Mouse (Mus musculus) embryonic facial prominence, embryonic 13.5 days (tissue): ENCODE measurements around the gene Cbx5. TPM values are rescaled to one million over a fixed set of nuclear protein-coding genes. Genes with fewer than 3 reads are reported as not detected.
"Not testable (repeated sequence)": the region's sequence is repeated elsewhere in the genome, so short reads cannot be mapped to it uniquely, and the experiment has no call there.

Source experiments
- ATAC-seq: fragments of 200-750 bp; cut with Nextera tagmentation; 2 replicates; pipeline ENCODE4 v1.8.0; 2017; ENCODE audit warnings: low read depth; ENCODE audit not compliant: insufficient number of reproducible peaks, insufficient read depth, low FRiP score, low TSS enrichment
- H3K27ac ChIP-seq: fragments of 300-500 bp; sonication (generic); 2 replicates; pipeline ENCODE4 v1.5.1; 2015; ENCODE audit warnings: moderate library complexity, mild to moderate bottlenecking, inconsistent platforms
- H3K27me3 ChIP-seq: fragments of 300-500 bp; sonication (generic); 2 replicates; pipeline ENCODE4 v1.6.1; 2015; ENCODE audit warnings: mild to moderate bottlenecking, inconsistent platforms
- H3K36me3 ChIP-seq: fragments of 300-500 bp; sonication (generic); 2 replicates; pipeline ENCODE4 v1.6.1; 2015; ENCODE audit warnings: mild to moderate bottlenecking, inconsistent platforms
- H3K4me1 ChIP-seq: fragments of 300-500 bp; sonication (generic); 2 replicates; pipeline ENCODE4 v1.6.1; 2015; ENCODE audit warnings: inconsistent platforms
- H3K4me2 ChIP-seq: fragments of 300-500 bp; sonication (generic); 2 replicates; pipeline ENCODE4 v1.6.1; 2015; ENCODE audit warnings: moderate library complexity, mild to moderate bottlenecking, inconsistent platforms
- H3K4me3 ChIP-seq: fragments of 300-500 bp; sonication (generic); 2 replicates; pipeline ENCODE4 v1.5.1; 2015; ENCODE audit warnings: mild to moderate bottlenecking, inconsistent platforms
- H3K9ac ChIP-seq: fragments of 300-500 bp; sonication (generic); 2 replicates; pipeline ENCODE4 v1.6.1; 2015; ENCODE audit warnings: mild to moderate bottlenecking, inconsistent platforms
- H3K9me3 ChIP-seq: fragments of 300-500 bp; sonication (generic); 2 replicates; pipeline ENCODE4 v1.6.1; 2016; ENCODE audit warnings: inconsistent platforms
- WGBS: fragments of 180-500 bp; shearing (Covaris S2); methylation state at CpG from one replicate; pipeline ENCODE4 v1.1.7; 2015; ENCODE audit warnings: mixed read lengths; 5-methylcytosine and 5-hydroxymethylcytosine counted together
- polyA plus RNA-seq: library from polyadenylated mRNA; unstranded; fragments of >200 nt; fragmentation: Nextera tagmentation; extraction: Ambion mirVana; gene quantifications from 2 replicates; pipeline ENCODE4 v1.2.1, GENCODE M21; 2015

Gene Cbx5
- polyA plus RNA-seq, result 137 and 142 TPM in 2 replicates

GRCm38 (mm10) chr15:103239685-103240159 is at the start of gene Cbx5:
Gene Cbx5 (minus strand): TSS chr15:103239816.
- Histone ChIP-seq H3K9ac (peak within 1 kb of the TSS; percentile 88), H3K4me3 (peak within 1 kb of the TSS; percentile 68), H3K4me2 (peak within 1 kb of the TSS; percentile 88), H3K36me3 (peaks cover 39% of the 10 kb centered on the region), H3K27ac (peak within 1 kb of the TSS; percentile 93), H3K27me3 (no peaks in the 10 kb centered on the region), H3K9me3 (no peaks in the 10 kb centered on the region), H3K4me1 (peaks cover 33% of the 10 kb centered on the region)
- ATAC-seq, result peak; percentile 92
- WGBS, result under 1% methylated on average over 39 of the region's 39 CpGs

DNA sequence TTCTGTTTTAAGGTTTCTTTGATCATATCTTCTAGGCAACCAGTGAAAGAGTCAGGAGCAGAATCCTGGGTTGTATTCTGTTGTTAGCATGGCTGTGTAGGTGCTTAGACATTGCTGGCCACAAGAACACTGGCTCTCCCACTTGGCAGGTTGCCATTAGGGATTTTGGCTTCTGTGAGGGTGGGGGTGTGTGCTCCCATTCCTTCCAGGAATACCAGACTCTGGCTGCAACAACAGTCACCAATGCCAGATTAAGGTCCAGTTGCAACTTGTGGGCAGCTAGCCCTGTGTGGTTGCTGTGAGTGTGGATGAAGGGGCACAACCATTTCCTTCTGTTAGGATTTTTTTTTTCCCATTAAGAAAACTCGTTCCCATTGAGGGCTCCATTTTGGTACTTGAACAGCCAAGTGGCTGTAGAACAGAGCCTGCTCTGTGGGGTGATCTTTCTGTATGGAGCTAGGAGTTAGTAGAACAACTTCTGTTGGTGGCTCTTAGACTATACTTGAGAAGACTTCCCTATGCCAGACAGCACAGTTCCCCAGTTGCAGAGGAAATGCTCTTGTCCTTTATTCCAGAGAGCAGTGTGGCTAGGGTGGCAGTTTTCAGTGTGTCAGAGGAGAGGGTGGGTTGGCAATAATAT is 46.3 kb upstream of the Cbx5 start:
- WGBS, result 68% methylated on average over 1 of the region's 1 CpGs
- peaks cover 33% of the 10 kb centered on the region for H3K36me3 ChIP-seq
- no peaks in the 10 kb centered on the region for H3K9me3 ChIP-seq
- peaks cover 24% of the 10 kb centered on the region for H3K4me1 ChIP-seq
- H3K9ac ChIP-seq, result no peak overlapping the region
- no peak overlapping the region for H3K4me3 ChIP-seq
- H3K27ac ChIP-seq, result peak overlapping the region; percentile 64
- ATAC-seq, result no peak
- H3K27me3 ChIP-seq, result no peaks in the 10 kb centered on the region
- H3K4me2 ChIP-seq, result no peak overlapping the region

GRCm38 (mm10) chr15:103284647-103285046 is 45.0 kb upstream of the Cbx5 start:
- Histone ChIP-seq H3K27ac (0 out of 2 replicates have a peak overlapping the region, but pooled peaks have one; percentile 64), H3K27me3 (no peaks in the 10 kb centered on the region), H3K4me3 (no peak overlapping the region), H3K36me3 (peaks cover 23% of the 10 kb centered on the region), H3K9me3 (no peaks in the 10 kb centered on the region), H3K9ac (no peak overlapping the region), H3K4me2 (no peak overlapping the region), H3K4me1 (peaks cover 19% of the 10 kb centered on the region)
- ATAC-seq, result no peak
- 40% methylated on average over 2 of the region's 2 CpGs for WGBS

GRCm38 (mm10) chr15:103284066-103284465 is 44.5 kb upstream of the Cbx5 start:
- H3K27ac ChIP-seq, result no peak overlapping the region
- no peak for ATAC-seq
- no peak overlapping the region for H3K4me2 ChIP-seq
- H3K9ac ChIP-seq, result no peak overlapping the region
- no peaks in the 10 kb centered on the region for H3K9me3 ChIP-seq
- WGBS, result 63% methylated on average over 3 of the region's 3 CpGs
- H3K4me1 ChIP-seq, result peaks cover 18% of the 10 kb centered on the region
- no peaks in the 10 kb centered on the region for H3K27me3 ChIP-seq
- H3K36me3 ChIP-seq, result peaks cover 18% of the 10 kb centered on the region
- H3K4me3 ChIP-seq, result no peak overlapping the region

DNA sequence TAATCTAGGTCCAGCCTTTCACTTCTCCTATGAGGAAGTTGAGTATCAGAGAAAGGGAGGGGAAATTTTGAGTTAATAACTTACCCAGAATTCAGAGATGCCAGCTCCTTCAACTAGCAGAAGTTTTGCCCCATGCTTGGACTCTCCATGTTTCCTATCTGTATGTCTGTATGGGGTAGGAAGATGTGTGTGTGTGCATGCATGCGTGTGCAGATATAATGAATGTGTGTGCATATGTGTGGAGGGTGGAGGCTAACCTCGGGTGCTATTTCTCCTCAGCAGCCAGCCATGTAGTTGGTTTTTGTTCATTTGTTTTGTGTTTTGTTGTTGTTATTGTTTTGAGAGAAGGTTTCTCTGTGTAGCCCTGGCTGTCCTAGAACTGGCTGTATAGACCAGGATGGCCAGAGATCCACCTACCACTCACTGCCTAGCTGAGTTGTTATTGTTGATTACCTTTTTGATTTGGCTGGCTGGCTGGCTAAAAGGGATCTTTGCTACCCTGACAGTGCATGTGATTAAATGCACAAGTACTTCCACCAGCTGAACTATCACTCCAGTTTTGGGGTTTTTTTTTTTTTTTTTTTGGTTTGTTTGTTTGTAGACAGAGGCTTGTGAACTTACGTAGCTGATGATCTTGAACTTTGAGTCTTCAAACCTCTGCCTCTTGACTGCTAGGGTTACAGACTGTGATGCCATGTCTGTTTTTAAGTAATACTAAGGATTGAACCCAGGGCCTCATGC is 42.0 kb upstream of the Cbx5 start:
- 93% methylated on average over 3 of the region's 3 CpGs for WGBS
- no peak overlapping the region for H3K9ac ChIP-seq
- ATAC-seq, result no peak
- no peak overlapping the region for H3K27ac ChIP-seq
- H3K36me3 ChIP-seq, result 0 out of 2 replicates have a peak, but pooled peaks cover 5% of the 10 kb centered on the region
- peaks cover 22% of the 10 kb centered on the region for H3K4me1 ChIP-seq
- H3K4me2 ChIP-seq, result no peak overlapping the region
- H3K9me3 ChIP-seq, result no peaks in the 10 kb centered on the region
- no peak overlapping the region for H3K4me3 ChIP-seq
- no peaks in the 10 kb centered on the region for H3K27me3 ChIP-seq

GRCm38 (mm10) chr15:103280817-103281464 is 41.3 kb upstream of the Cbx5 start:
- 56% methylated on average over 3 of the region's 3 CpGs for WGBS
- H3K27ac ChIP-seq, result no peak overlapping the region
- peaks cover 19% of the 10 kb centered on the region for H3K4me1 ChIP-seq
- no peak overlapping the region for H3K9ac ChIP-seq
- no peak for ATAC-seq
- H3K9me3 ChIP-seq, result no peaks in the 10 kb centered on the region
- H3K4me3 ChIP-seq, result no peak overlapping the region
- H3K27me3 ChIP-seq, result no peaks in the 10 kb centered on the region
- H3K4me2 ChIP-seq, result no peak overlapping the region
- H3K36me3 ChIP-seq, result 0 out of 2 replicates have a peak, but pooled peaks cover 5% of the 10 kb centered on the region

GRCm38 (mm10) chr15:103279750-103280149 is 40.1 kb upstream of the Cbx5 start:
- Histone ChIP-seq H3K4me1 (peaks cover 7% of the 10 kb centered on the region; the same call in 1 of the 2 replicates), H3K4me3 (no peak overlapping the region), H3K27ac (no peak overlapping the region), H3K9me3 (no peaks in the 10 kb centered on the region), H3K27me3 (no peaks in the 10 kb centered on the region), H3K9ac (no peak overlapping the region), H3K4me2 (no peak overlapping the region), H3K36me3 (0 out of 2 replicates have a peak, but pooled peaks cover 5% of the 10 kb centered on the region)
- WGBS, result 64% methylated on average over 3 of the region's 3 CpGs
- ATAC-seq, result no peak

DNA sequence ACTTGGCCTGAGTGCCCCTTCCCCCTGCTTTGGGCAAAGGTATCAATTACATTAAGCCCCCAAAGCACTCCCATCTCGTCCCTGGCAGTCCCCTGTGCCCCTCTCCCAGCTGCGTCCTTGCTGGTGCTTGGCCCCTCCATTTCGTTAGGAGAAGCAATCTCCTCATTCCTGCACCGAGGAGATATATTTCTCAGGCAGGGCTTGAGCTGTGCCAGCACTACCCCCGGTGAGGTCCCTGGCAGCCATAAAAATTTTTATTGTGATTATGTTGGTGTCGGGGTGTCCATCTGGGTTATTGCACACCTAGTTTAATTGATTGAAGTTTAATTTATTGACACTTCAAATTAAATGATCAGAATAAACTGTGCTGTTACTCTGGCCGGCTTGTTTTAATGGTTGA is 38.3 kb upstream of the Cbx5 start:
- Histone ChIP-seq H3K36me3 (0 out of 2 replicates have a peak, but pooled peaks cover 2% of the 10 kb centered on the region), H3K4me3 (no peak overlapping the region), H3K27me3 (no peaks in the 10 kb centered on the region), H3K4me1 (peaks cover 18% of the 10 kb centered on the region), H3K4me2 (no peak overlapping the region), H3K27ac (no peak overlapping the region), H3K9ac (0 out of 2 replicates have a peak overlapping the region, but pooled peaks have one; percentile 32), H3K9me3 (no peaks in the 10 kb centered on the region)
- ATAC-seq, result no peak
- 49% methylated on average over 7 of the region's 7 CpGs for WGBS

- not testable (repeated sequence) for H3K4me2 ChIP-seq, H3K36me3 ChIP-seq, ATAC-seq, H3K27ac ChIP-seq, H3K27me3 ChIP-seq, H3K4me3 ChIP-seq, H3K9ac ChIP-seq, H3K9me3 ChIP-seq
- 96% methylated on average over 3 of the region's 3 CpGs for WGBS
- H3K4me1 ChIP-seq, result peaks cover 18% of the 10 kb centered on the region
Observed at GRCm38 (mm10) chr15:103275943-103276342, 36.3 kb upstream of the Cbx5 start.

DNA sequence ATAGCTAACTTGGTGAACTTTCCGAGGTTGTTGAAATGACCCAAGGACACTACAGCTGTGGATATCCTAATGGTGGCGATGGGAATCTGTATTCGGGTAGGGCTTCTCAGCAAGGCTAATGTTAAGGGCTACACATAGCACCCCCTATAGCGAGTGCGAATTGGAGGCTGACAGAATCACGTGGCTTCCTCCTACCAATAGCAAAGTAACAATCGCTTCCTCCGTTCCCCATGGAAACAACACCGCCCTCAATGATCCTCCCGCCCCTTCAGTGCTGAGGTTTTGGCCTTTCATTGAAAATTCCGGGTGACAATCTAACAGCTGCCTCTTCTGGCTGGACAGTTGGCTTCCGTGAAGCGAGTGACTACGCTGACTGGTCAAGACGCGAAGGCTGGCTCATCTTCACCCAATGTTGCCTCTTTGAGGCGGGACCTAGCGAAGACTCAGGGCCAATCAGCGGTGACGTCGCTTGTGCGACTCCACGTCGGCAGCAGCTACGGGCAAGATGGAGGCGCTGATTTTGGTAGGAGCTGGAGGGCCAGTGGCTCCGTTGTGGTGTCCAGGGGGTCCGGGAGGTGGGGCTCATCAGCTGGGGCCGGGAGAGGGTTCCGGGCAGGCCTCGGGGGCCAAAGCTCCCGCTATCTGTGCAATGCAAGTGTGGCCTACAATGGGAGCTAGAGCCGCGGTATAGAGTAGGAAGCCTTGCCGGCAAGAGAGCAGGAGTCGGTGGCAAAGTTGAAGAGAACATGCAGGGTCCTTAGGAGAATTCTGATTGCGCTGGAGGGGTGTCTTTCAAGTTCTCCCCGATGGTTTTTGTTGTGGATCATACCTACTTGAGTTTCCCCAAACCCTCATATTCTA is 33.0 kb upstream of the Cbx5 start, which contains the start of gene Copz1:
Gene Copz1, plus strand, starts transcription at position 296 of the 861 bp plus-strand sequence.
- Histone ChIP-seq H3K36me3 (no peaks in the 10 kb centered on the region), H3K4me1 (peaks cover 14% of the 10 kb centered on the region), H3K4me3 (peak within 1 kb of the TSS; percentile 73), H3K4me2 (peak within 1 kb of the TSS; percentile 67), H3K27me3 (no peaks in the 10 kb centered on the region), H3K27ac (peak within 1 kb of the TSS; percentile 44; the same call in 1 of the 2 replicates), H3K9ac (peak within 1 kb of the TSS; percentile 88), H3K9me3 (no peaks in the 10 kb centered on the region)
- WGBS, result under 1% methylated on average over 38 of the region's 38 CpGs
- peak; percentile 99 for ATAC-seq

DNA sequence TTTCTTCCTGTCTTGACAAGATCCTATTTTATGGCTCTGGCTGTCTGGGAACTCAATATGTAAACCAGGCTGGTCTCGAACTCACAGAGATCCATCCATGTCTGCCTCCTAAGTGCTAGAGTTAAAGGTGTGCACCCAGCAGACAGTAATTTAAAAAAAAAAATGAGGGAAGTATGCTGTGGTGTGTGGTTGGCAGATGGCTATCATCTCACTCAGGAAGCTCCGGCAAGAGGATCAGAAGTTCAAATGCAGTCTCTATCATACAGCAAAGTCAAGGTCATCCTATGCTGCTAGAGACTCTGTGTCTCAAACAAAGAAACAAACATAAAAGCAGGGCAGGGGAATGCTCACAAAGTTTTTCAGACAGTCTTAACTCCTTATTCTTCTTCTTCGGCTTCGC is 29.3 kb upstream of the Cbx5 start:
- H3K4me3 ChIP-seq, result no peak overlapping the region
- no peaks in the 10 kb centered on the region for H3K9me3 ChIP-seq
- H3K4me2 ChIP-seq, result no peak overlapping the region
- H3K27me3 ChIP-seq, result no peaks in the 10 kb centered on the region
- 83% methylated on average over 4 of the region's 4 CpGs for WGBS
- H3K4me1 ChIP-seq, result peaks cover 6% of the 10 kb centered on the region
- H3K36me3 ChIP-seq, result no peaks in the 10 kb centered on the region
- H3K27ac ChIP-seq, result no peak overlapping the region
- no peak for ATAC-seq
- H3K9ac ChIP-seq, result no peak overlapping the region
